Mouse (Mus musculus): ENCODE measurements at regions not wholly inside any gene's neighbourhood (a gene's known extent, or its start where the extent isn't known, plus 50 kb on each side); places are given as distances from the start of the nearest gene placed in this dataset.

DNA sequence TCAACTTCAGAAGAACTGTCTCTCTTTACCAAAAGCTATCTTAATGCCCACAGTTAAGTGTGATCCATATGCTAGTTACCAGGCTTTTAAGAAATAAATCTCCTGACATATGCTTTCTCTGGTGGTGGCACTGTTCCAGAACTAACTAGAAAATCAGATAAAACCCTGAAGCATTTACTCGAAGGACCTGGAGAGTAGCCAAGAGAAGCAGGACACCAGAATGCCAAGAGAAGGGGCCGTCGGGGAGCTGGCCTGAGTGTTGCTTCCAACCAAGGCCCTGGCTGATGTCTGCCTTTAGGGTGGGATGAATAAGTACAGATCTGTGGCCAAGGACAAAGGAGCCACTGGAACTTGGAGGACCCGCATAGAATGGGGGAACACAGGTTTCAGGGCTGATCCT lies 305.9 kb downstream of the Agtpbp1 start:
- 37% methylated on average over 4 of the region's 4 CpGs for WGBS

DNA sequence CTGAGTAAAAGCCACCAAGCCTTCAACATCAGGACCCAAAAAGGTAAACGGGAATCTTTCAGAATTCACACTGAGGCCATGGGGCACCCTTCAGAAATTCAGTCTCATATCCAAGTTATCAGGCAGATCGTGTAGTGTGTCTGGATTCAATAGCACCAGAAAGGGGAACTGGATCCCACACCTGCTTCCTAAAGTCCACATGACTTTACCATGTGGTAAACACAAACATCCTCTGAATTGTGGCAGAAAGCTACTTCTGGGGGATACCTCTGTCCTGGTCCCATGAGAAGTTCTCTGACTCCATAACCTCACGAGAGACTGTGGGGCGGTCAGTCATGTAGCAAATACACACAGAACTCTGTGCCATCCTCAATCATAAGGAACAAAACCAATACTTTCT lies 313.4 kb downstream of the Agtpbp1 start:
- Histone ChIP-seq H3K36me3 (ENCODE audit: insufficient read depth, low read length) (no peaks in the 10 kb centered on the region), H3K4me3 (ENCODE audit: low read length) (no peak overlapping the region), H3K9ac (replicated peaks; ENCODE audit: low read length) (no peak overlapping the region), H3K27me3 (ENCODE audit: insufficient read depth, low read length) (no peaks in the 10 kb centered on the region), H3K9me3 (ENCODE audit: low read length) (no peaks in the 10 kb centered on the region), H3K4me2 (ENCODE audit: low read depth, low read length) (no peak overlapping the region), H3K27ac (no peak overlapping the region), H3K4me1 (ENCODE audit: insufficient read depth, low read length) (no peaks in the 10 kb centered on the region)
- DNase-seq (ENCODE audit: low spot score) (no peak), ATAC-seq (no peak)
- TF ChIP-seq CTCF (IDR thresholded peaks at IDR 0.05; ENCODE audit: low read depth) = no peak
- 80% methylated on average over 4 of the region's 4 CpGs for whole genome bisulfite sequencing

More for the DNA sequence above, 305.9 kb downstream of the Agtpbp1 start:
- H3K36me3 ChIP-seq (ENCODE audit: insufficient read depth, low read length) = no peaks in the 10 kb centered on the region
- H3K4me1 ChIP-seq (ENCODE audit: insufficient read depth, low read length) = no peaks in the 10 kb centered on the region
- H3K27me3 ChIP-seq (ENCODE audit: insufficient read depth, low read length) = no peaks in the 10 kb centered on the region
- ATAC-seq (no peak), DNase-seq (ENCODE audit: low spot score) (peak; percentile 73)
- no peak overlapping the region for H3K27ac ChIP-seq
- H3K4me3 ChIP-seq (ENCODE audit: low read length) = no peak overlapping the region
- H3K9ac ChIP-seq (replicated peaks; ENCODE audit: low read length) = no peak overlapping the region
- no peaks in the 10 kb centered on the region for H3K9me3 ChIP-seq (ENCODE audit: low read length)
- H3K4me2 ChIP-seq (ENCODE audit: low read depth, low read length) = no peak overlapping the region
- TF ChIP-seq CTCF (IDR thresholded peaks at IDR 0.05; ENCODE audit: low read depth) = no peak

DNA sequence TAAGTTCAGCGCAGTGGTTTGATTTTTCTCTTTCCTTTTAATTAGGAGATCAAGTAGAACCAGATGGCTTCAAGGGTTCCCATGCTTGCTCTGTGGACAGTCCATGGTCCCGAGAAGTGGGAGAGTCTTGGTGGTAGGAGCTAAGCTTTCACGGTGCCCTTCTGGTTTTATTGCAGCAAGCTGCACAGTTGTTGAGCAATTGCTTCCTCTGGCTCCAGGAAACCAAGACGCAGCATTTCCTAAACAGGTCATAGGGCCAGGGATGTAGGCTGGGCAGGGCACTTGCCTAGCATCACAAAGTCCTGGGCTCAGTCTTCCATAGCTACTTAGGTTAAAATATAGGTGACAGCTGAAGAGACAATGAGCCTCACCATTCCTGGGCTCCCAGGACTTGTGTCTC lies 318.2 kb downstream of the Agtpbp1 start:
- DNase-seq (ENCODE audit: low spot score) (no peak), ATAC-seq (no peak)
- WGBS = 84% methylated on average over 4 of the region's 4 CpGs
- H3K4me3 ChIP-seq (ENCODE audit: low read length) = no peak overlapping the region
- no peaks in the 10 kb centered on the region for H3K36me3 ChIP-seq (ENCODE audit: insufficient read depth, low read length)
- H3K9me3 ChIP-seq (ENCODE audit: low read length) = no peaks in the 10 kb centered on the region
- no peak overlapping the region for H3K27ac ChIP-seq
- H3K9ac ChIP-seq (replicated peaks; ENCODE audit: low read length) = no peak overlapping the region
- H3K4me1 ChIP-seq (ENCODE audit: insufficient read depth, low read length) = no peaks in the 10 kb centered on the region
- no peak for TF ChIP-seq CTCF (IDR thresholded peaks at IDR 0.05; ENCODE audit: low read depth)
- H3K4me2 ChIP-seq (ENCODE audit: low read depth, low read length) = no peak overlapping the region
- no peaks in the 10 kb centered on the region for H3K27me3 ChIP-seq (ENCODE audit: insufficient read depth, low read length)

DNA sequence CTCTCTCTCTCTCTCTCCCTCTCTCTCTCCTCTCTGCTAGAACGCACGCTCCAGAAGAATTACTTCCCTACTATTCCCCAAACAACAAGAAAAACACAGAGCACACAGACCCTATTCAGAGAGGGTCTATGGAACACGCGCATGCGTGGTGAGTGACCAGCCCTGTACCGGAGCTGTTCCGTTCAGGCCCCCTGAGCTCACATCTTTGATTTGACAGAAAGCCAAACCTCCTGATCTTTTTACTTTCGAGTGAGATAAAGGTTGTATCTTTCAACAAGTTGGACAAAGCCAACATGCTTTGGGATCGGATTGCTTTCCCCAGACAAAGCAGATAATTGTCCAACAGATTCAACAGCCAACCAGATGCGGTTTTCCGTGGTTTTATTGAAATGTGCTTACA lies 320.9 kb downstream of the Agtpbp1 start:
- Histone ChIP-seq H3K4me1 (ENCODE audit: insufficient read depth, low read length) (no peaks in the 10 kb centered on the region), H3K4me2 (ENCODE audit: low read depth, low read length) (no peak overlapping the region), H3K27ac (no peak overlapping the region), H3K27me3 (ENCODE audit: insufficient read depth, low read length) (no peaks in the 10 kb centered on the region), H3K4me3 (ENCODE audit: low read length) (no peak overlapping the region), H3K9ac (replicated peaks; ENCODE audit: low read length) (no peak overlapping the region), H3K9me3 (ENCODE audit: low read length) (no peaks in the 10 kb centered on the region), H3K36me3 (ENCODE audit: insufficient read depth, low read length) (no peaks in the 10 kb centered on the region)
- no peak for DNase-seq (ENCODE audit: low spot score)
- 72% methylated on average over 11 of the region's 11 CpGs for WGBS
- TF ChIP-seq CTCF (IDR thresholded peaks at IDR 0.05; ENCODE audit: low read depth) = no peak
- ATAC-seq = no peak

DNA sequence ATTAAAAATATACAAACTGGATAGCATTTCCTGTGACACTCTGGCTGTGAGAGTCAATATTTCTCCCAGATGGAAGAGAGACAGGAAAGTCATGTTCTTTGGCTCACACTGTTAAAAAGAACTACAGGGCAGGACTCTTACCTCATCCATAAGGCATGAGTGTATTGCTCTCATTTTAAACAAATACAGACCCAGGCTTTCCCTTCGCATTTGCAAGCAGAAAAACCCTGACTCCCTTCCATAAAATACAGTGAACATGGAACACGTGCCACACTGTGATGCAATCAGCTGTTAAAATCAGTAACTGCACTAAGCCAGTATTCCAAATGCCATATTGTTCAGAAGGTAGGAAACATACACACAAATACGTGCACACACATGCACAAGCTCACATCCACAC lies 323.1 kb downstream of the Agtpbp1 start:
- no peak overlapping the region for H3K4me2 ChIP-seq (ENCODE audit: low read depth, low read length)
- TF ChIP-seq CTCF (IDR thresholded peaks at IDR 0.05; ENCODE audit: low read depth) = no peak
- H3K36me3 ChIP-seq (ENCODE audit: insufficient read depth, low read length) = no peaks in the 10 kb centered on the region
- H3K27ac ChIP-seq = no peak overlapping the region
- no peak for DNase-seq (ENCODE audit: low spot score)
- no peak overlapping the region for H3K4me3 ChIP-seq (ENCODE audit: low read length)
- WGBS = 73% methylated on average over 3 of the region's 3 CpGs
- no peaks in the 10 kb centered on the region for H3K27me3 ChIP-seq (ENCODE audit: insufficient read depth, low read length)
- ATAC-seq = no peak
- H3K9me3 ChIP-seq (ENCODE audit: low read length) = no peaks in the 10 kb centered on the region
- no peak overlapping the region for H3K9ac ChIP-seq (replicated peaks; ENCODE audit: low read length)
- no peaks in the 10 kb centered on the region for H3K4me1 ChIP-seq (ENCODE audit: insufficient read depth, low read length)

DNA sequence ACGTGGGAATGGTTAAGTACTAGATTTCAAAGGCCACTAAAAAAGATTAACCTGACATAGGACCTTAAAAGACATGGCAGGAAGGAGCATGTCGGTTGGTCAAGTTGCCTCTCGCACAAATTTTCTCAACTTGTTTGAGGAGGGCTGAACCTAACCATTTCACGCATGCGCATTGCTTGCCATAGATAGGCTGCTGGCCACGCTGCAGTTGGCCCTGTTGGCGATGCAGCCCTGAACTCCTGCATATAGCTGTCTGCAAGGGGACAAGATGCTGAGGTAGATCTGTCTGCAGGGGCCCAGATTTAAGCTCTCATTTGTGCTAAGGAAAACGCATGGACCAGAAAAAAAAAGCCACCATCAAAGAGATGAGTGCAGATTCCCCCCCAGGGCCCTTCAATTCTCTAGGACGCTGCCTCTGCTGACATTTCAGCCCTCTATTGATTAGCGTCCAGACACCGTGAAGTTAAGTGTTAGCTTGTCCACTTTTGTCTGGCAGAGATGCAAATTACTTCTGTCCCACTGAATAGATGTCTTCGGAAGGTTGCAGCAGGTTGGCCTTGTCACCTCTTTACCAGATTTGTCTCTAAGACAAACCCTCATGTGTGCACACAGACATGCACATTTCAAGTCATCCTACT lies 329.1 kb downstream of the Agtpbp1 start:
- no peak for TF ChIP-seq CTCF (IDR thresholded peaks at IDR 0.05; ENCODE audit: low read depth)
- Histone ChIP-seq H3K9ac (replicated peaks; ENCODE audit: low read length) (no peak overlapping the region), H3K4me3 (ENCODE audit: low read length) (no peak overlapping the region), H3K9me3 (ENCODE audit: low read length) (no peaks in the 10 kb centered on the region), H3K36me3 (ENCODE audit: insufficient read depth, low read length) (no peaks in the 10 kb centered on the region), H3K27ac (no peak overlapping the region), H3K27me3 (ENCODE audit: insufficient read depth, low read length) (no peaks in the 10 kb centered on the region), H3K4me2 (ENCODE audit: low read depth, low read length) (no peak overlapping the region), H3K4me1 (ENCODE audit: insufficient read depth, low read length) (peaks cover 10% of the 10 kb centered on the region; the same call in 1 of the 2 replicates)
- ATAC-seq = no peak
- WGBS = 38% methylated on average over 12 of the region's 12 CpGs
- DNase-seq (ENCODE audit: low spot score) = peak; percentile 27

DNA sequence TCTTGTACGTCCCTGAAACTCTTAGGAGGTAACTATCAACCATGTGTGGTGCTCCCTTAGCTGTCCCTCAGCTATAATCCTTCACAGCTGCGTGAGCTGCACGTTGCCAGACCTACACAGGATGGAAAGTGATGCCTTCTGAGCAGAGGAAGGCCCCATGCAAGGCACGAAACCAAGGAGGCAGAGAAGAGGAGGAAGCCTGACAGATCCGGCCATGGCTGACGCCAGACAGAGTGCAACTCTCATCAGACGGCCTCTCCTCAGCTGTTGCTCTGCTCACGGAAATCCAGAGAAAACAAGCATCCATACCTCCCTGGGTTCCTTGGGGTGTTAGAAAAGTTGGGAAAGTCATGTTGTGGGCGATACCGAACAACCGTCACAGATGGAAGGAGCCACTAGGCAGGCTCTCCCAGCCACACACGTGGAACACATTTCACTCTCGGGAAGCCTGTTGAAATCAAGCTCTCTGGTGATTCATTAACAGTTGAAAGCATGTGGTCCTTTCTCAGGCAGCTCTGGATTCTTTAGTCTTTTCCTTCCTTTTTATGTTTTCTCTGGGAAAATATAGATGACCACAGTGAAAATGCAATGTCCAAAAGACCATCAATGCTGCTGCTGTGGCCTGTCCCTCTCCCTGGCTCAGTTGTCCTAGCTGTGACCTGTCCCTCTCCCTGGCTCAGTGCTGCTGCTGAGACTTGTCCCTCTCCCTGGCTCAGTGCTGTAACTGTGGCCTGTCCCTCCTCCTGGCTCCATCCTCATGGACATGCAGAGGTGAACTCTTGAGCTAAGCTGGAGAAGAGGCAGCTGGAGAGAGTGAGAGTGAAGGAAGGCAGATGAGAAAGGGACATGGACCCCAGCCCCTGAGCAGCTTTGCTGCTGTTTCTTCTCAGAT lies 331.1 kb downstream of the Agtpbp1 start:
- ATAC-seq = no peak
- Histone ChIP-seq H3K27ac (no peak overlapping the region), H3K4me3 (ENCODE audit: low read length) (no peak overlapping the region), H3K9ac (replicated peaks; ENCODE audit: low read length) (no peak overlapping the region), H3K9me3 (ENCODE audit: low read length) (no peaks in the 10 kb centered on the region), H3K36me3 (ENCODE audit: insufficient read depth, low read length) (no peaks in the 10 kb centered on the region), H3K4me1 (ENCODE audit: insufficient read depth, low read length) (peaks cover 13% of the 10 kb centered on the region; the same call in 1 of the 2 replicates), H3K4me2 (ENCODE audit: low read depth, low read length) (no peak overlapping the region), H3K27me3 (ENCODE audit: insufficient read depth, low read length) (no peaks in the 10 kb centered on the region)
- WGBS = 64% methylated on average over 13 of the region's 13 CpGs
- no peak for DNase-seq (ENCODE audit: low spot score)
- no peak for TF ChIP-seq CTCF (IDR thresholded peaks at IDR 0.05; ENCODE audit: low read depth)
